27 mouse cellular contexts compared by ENCODE assay signal in genomic region chr13:18344580-18345333, GRCm38 (mm10). TPM values are rescaled to one million over a fixed set of nuclear protein-coding genes. Genes with fewer than 3 reads are reported as not detected.
DNase-seq lines count a peak whose midpoint lies in the region; ATAC-seq lines count a peak whose summit lies in the region.
"Had no signal": no experiment of that assay in that cellular context is flagged by ENCODE, and none has a peak within 500 bp of the region (broad histone marks: within the 10 kb centered on the region; RNA-seq: fewer than 3 reads in every experiment).

No protein-coding gene starts in this region.

- H3K9ac ChIP-seq in liver, embryonic 13.5 days, result no peak overlapping the region
- no peak overlapping the region for H3K9ac ChIP-seq in liver, embryonic 16.5 days (ENCODE audit: low read depth, low read length)
- no peak overlapping the region for H3K9ac ChIP-seq in neural tube, embryonic 15.5 days (replicated peaks)
- H3K9ac ChIP-seq: forebrain, embryonic 13.5 days; heart, embryonic 13.5 days; hindbrain, embryonic 14.5 days had no signal

- no peak overlapping the region for H3K4me2 ChIP-seq in liver, embryonic 13.5 days
- H3K4me2 ChIP-seq in liver, embryonic 16.5 days (ENCODE audit: low read depth, low read length), result no peak overlapping the region
- no peak overlapping the region for H3K4me2 ChIP-seq in neural tube, embryonic 15.5 days
- H3K4me2 ChIP-seq: forebrain, embryonic 13.5 days; heart, embryonic 13.5 days; hindbrain, embryonic 14.5 days had no signal

- H3K27ac ChIP-seq in liver, embryonic 13.5 days, result no peak overlapping the region
- H3K27ac ChIP-seq in liver, embryonic 16.5 days (ENCODE audit: low read length), result no peak overlapping the region
- H3K27ac ChIP-seq in neural tube, embryonic 15.5 days (replicated peaks), result no peak overlapping the region
- H3K27ac ChIP-seq: forebrain, embryonic 10.5 days; forebrain, embryonic 13.5 days; heart, adult 2 months; heart, embryonic 10.5 days; heart, embryonic 13.5 days; hindbrain, embryonic 14.5 days; hindbrain, postnatal 0 days had no signal

- 24% methylated on average over 4 of the region's 4 CpGs for WGBS in liver, embryonic 13.5 days (ENCODE audit: insufficient replicate concordance)
- 26% methylated on average over 4 of the region's 4 CpGs for WGBS in liver, embryonic 16.5 days (ENCODE audit: insufficient replicate concordance)
- WGBS in neural tube, embryonic 15.5 days, result 75% methylated on average over 4 of the region's 4 CpGs

- ATAC-seq in liver, embryonic 13.5 days (ENCODE audit: low read depth), result peak; percentile 94
- ATAC-seq in liver, embryonic 16.5 days (ENCODE audit: low read depth), result peak; percentile 81
- ATAC-seq in neural tube, embryonic 15.5 days (ENCODE audit: low FRiP score), result no peak
- ATAC-seq: forebrain, embryonic 13.5 days; forebrain, embryonic 16.5 days; hindbrain, postnatal 0 days had no signal

- 0 out of 2 replicates have a peak, but pooled peaks cover 5% of the 10 kb centered on the region for H3K4me1 ChIP-seq in liver, embryonic 13.5 days (replicated peaks)
- H3K4me1 ChIP-seq in liver, embryonic 16.5 days (ENCODE audit: control insufficient read depth, low read depth, low read length), result no peaks in the 10 kb centered on the region
- no peaks in the 10 kb centered on the region for H3K4me1 ChIP-seq in neural tube, embryonic 15.5 days
- H3K4me1 ChIP-seq: heart, embryonic 10.5 days; heart, embryonic 13.5 days had no signal

- H3K9me3 ChIP-seq in liver, embryonic 13.5 days (replicated peaks), result no peaks in the 10 kb centered on the region
- no peaks in the 10 kb centered on the region for H3K9me3 ChIP-seq in liver, embryonic 16.5 days (replicated peaks; ENCODE audit: control insufficient read depth, low read length)
- no peaks in the 10 kb centered on the region for H3K9me3 ChIP-seq in neural tube, embryonic 15.5 days (replicated peaks)
- H3K9me3 ChIP-seq: forebrain, embryonic 10.5 days; forebrain, embryonic 13.5 days; heart, embryonic 10.5 days; heart, embryonic 13.5 days had no signal

- no peaks in the 10 kb centered on the region for H3K36me3 ChIP-seq in liver, embryonic 13.5 days
- H3K36me3 ChIP-seq in liver, embryonic 16.5 days (ENCODE audit: control insufficient read depth, insufficient read depth), result no peaks in the 10 kb centered on the region
- H3K36me3 ChIP-seq in neural tube, embryonic 15.5 days, result no peaks in the 10 kb centered on the region
- H3K36me3 ChIP-seq: forebrain, embryonic 10.5 days; heart, embryonic 10.5 days; heart, embryonic 13.5 days had no signal

- H3K4me3 ChIP-seq in liver, embryonic 13.5 days (replicated peaks), result no peak overlapping the region
- no peak overlapping the region for H3K4me3 ChIP-seq in liver, embryonic 16.5 days (ENCODE audit: low read depth, low read length)
- H3K4me3 ChIP-seq in neural tube, embryonic 15.5 days (replicated peaks), result no peak overlapping the region
- H3K4me3 ChIP-seq: forebrain, embryonic 10.5 days; forebrain, embryonic 13.5 days; heart, adult 2 months; heart, embryonic 10.5 days; heart, embryonic 13.5 days had no signal

- H3K27me3 ChIP-seq in liver, embryonic 13.5 days, result no peaks in the 10 kb centered on the region
- H3K27me3 ChIP-seq in liver, embryonic 16.5 days (ENCODE audit: control insufficient read depth, insufficient read depth, low read depth, low read length), result no peaks in the 10 kb centered on the region
- H3K27me3 ChIP-seq in neural tube, embryonic 15.5 days (replicated peaks), result no peaks in the 10 kb centered on the region
- H3K27me3 ChIP-seq: forebrain, embryonic 13.5 days; heart, embryonic 13.5 days had no signal

- DNase-seq in c-Kit-positive CD71-positive TER-119-negative erythroid progenitor cells, embryonic 14.5 days (ENCODE audit: low read depth), result peak; percentile 3
- no peak for DNase-seq in liver, embryonic 13.5 days
- DNase-seq in adrenal gland, postnatal 4 days (ENCODE audit: low spot score in 2 of 2), result no peak
- no peak for DNase-seq in kidney, postnatal 4 days
- DNase-seq: adrenal gland, adult 2 months; adrenal gland, postnatal 14 days; B cell, adult 2 months; cerebellum, adult 18-20 months; cerebellum, adult 9-10 months; cerebellum, postnatal 14 days; gastrocnemius, postnatal 10 days; gastrocnemius, postnatal 36 days; heart, adult 2 months; heart, postnatal 14 days; heart, postnatal 4 days had no signal

RNA-seq across cellular contexts. Expression of gene Pou6f2, which starts 52.7 kb away (rescaled TPM):
- polyA plus RNA-seq in liver, embryonic 13.5 days (2015; fragmentation: Nextera tagmentation; extraction: Ambion mirVana), result not detected in 2 replicates
- not detected in 2 replicates for polyA plus RNA-seq in liver, embryonic 16.5 days (2015; fragmentation: Nextera tagmentation; extraction: Ambion mirVana)
- not detected for total RNA-seq in adrenal gland, postnatal 4 days (2021)
- 10.4 and 10.6 TPM in 2 replicates for polyA plus RNA-seq in neural tube, embryonic 15.5 days (2015; fragmentation: Nextera tagmentation; extraction: Ambion mirVana)
- total RNA-seq: adrenal gland, adult 2 months; adrenal gland, postnatal 14 days; gastrocnemius, adult 18-20 months; gastrocnemius, postnatal 10 days; gastrocnemius, postnatal 36 days; granulocyte monocyte progenitor cell, adult 5-6 weeks; heart, postnatal 14 days; MEL had no signal
- polyA plus RNA-seq: adrenal gland, adult 2 months had no signal

Comparison
In these comparisons a context has a peak if more than half of its experiments do, and no peak if none do; other contexts are left out.
1. RNA of gene Pou6f2, which starts 52.7 kb away (polyA plus RNA-seq): 10.4 to 10.6 TPM in neural tube, embryonic 15.5 days; not detected in liver, embryonic 13.5 days and not detected in liver, embryonic 16.5 days; every median in the first group is over 10 times any median in the second.